Mouse (Mus musculus) right cerebral cortex, postnatal 4 days (tissue): ENCODE results near the gene Phc3.

Experiments used
- DNase-seq: peaks from one replicate; pipeline ENCODE4 v3.0.0-alpha.2; 2022

Phc3 gene

GRCm38 (mm10) chr3:30969104-30969581 lies at the start of gene Phc3:
Phc3 (minus strand) TSS chr3:30969415.
- DNase-seq: peak; percentile 95

DNA sequence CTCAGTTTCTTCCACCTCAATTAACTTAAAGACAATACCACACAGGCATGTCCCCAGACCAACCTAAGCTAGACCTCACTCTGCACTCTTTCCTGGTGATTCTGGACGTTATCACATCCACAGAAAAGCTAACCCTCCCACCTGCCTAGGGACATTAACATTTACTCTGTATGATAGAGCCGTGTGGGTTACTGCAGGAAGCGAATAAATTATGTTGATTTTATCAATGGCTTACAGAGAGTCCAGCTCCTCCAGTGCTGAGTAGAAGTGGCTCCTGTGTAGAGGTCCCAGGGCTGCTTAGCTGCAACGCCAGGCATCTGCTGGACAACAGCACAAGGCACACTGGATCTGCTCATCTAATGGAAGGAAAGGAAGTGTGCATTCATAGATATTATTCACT lies 48.4 kb upstream of the Phc3 start:
- no peak for DNase-seq

DNA sequence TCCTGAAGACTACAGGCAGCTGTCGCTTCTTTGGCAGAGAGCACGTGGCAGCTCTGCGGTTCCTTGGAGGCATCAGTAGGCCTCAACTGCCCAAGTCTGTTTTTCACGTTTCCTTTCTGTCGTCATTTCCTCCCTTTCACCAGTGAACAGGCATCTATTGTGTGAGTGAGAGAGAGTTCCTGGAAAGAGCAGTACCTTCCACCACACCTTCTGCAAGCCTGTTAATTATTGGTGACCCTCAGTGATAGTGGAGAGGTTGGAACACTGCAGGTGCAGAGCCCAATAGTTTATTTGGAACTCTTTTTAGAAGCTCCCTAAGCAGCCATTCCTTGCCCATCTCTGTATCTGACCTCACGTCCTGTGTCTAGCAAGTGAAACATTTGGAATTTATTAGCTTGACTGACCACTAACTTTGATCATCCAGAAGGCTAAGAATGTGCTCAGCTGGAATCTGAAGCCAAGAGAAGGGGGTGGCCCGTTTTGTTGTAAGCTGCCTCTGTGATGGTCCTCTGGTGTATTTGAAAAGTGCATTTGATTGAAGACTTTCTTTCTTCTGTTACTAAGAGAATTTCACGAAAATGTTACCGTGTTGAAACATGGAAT lies 47.5 kb upstream of the Phc3 start:
- no peak for DNase-seq

DNA sequence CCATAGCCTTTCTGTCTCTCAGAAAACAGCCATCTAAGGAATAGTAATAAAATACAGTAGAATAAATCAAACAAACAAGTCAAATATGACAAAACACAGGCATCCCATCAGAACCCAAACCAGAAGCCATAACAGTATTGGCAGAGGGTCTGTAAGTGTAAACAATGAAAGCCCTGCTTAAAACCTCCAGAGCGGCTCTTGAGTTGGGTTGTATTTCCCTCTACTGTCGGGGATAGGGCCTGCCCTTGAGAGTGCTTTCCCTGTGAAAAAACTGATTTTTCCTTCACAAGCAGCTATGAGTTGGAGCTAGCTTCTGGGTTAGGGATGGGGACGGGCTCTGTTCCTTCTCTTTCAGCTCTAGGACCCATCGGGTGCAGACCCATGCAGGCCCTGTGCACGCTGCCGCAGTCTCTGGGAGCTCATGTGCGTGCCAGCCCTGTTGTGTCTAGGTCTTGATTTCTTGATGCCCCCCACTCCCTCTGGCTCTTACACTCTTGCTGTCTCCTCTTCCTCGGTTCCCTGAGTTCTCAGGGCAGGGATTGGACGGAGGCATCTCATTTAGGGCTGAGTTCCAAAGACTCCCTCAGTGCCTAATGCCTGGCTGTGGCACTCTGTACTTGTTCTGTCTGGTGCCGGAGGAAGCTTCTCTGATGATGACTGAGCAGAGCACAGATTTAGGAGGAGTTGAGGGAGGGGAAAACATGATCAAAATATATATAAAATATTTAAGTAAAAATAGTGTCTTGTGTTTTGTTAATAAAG lies 46.6 kb upstream of the Phc3 start:
- no peak for DNase-seq

- DNase-seq: no peak
Observed at GRCm38 (mm10) chr3:31014374-31014773, 45.2 kb upstream of the Phc3 start.

GRCm38 (mm10) chr3:31004320-31005209 lies 35.4 kb upstream of the Phc3 start:
- no peak for DNase-seq

DNA sequence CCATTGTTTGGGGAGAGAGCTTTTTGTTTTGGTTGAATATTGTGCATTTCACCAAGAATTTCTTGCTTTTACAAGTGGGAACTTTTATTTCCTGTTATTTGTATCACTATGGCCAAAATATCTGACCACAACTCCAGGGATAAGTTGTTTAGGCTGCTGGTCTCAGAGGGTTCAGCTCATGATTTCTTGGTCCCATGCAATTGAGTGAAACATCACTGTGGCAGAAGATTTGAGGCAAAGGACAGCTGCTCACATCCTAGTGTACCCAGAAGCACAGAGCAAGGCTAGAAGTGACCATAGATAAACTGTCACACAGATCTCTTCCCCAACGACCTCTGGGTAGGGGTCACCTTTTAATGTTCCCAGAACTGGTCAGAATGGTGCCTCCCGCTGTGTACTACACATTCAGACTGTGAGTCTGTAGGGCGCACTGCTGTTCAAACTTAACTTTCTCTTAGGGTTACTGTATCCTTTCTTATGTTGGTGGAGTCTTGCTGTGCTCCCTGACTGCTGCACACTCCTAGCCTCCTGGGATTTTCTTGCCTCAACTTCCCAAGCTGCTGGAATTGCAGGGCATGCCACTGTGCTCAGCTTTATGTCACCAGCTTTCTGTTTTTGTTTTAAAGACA lies 31.9 kb upstream of the Phc3 start:
- no peak for DNase-seq

GRCm38 (mm10) chr3:31000018-31000407 lies 30.8 kb upstream of the Phc3 start:
- DNase-seq: no peak

DNA sequence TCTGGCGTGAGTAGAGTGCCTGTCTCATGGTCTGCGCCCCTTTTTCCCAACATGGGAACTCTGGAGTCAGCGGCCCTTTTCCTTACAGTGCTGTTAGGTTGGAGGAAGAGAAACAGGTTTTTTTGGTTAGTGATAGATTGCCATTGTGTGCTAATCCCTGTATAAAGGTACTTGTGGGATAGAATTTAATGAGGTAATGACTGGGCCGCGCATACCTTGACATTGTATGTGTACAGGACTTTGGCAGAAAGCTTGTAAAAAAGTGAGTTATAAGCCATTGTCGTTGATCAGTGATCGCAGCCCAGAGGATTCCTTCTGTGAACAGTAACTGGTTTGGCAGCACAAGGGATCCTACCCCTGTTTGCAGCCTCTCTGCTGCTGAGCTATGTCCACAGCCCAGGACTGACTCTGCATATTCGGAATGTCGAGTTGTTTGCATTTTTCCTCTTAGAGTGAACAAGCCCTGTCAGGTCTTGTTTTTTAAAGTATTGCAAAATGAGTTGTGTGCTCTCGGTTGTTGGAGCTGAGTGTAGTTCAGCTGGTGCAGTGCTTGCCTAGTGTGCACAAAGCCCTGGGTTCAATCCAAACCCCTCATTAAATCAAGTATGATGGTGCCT lies 30.3 kb upstream of the Phc3 start:
- no peak for DNase-seq

DNA sequence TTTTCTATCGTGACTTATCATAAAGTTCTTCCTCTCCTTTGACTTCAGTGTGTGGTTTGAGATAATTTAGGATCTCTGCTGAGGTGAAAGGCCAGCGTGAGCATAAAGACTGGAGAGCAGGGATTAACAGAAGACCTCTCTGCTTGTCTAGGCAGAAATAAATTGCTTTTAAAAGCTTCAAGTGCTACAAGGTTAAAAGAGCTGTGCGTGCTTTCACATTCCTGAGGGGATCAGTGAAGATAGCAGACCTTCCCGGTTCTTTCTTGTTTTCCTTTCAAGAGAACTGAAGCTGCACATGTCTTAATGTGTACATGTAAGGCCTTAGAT lies 27.4 kb upstream of the Phc3 start:
- DNase-seq: no peak

DNA sequence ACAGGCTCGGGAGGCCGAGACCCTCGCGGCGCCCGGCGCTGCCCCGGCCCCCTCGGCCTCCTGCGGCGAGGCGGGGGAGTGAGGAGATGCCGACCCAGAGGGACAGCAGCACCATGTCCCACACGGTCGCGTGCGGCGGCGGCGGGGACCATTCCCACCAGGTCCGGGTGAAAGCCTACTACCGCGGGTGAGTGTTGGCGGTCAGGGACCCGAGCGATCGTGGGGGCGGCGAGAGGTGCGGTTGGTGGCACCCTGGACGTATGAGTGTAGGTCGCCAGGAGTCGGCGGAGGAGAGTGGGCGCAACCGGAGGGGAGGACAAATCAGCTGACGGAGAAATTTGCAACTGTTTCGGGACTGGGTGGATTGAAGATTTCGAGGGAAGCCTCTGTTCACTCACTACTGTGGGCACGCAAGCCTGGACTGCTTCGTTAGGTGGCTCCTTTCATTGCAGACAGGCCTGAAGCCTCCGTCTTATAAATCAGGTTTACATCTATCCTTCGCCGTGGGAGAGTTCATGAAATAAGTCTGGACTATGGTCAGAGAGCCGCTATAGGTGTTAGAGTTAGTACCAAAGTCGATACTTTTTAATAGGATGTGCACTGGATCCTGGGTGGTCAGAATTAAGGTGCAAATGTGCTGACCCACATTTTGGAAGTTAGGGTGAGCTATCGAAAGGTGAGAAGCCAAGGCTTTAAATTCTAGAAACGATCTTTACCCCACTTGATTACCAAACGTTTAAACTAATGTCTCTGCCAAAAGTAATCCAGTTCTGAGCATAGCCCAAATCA lies 26.9 kb upstream of the Phc3 start:
- no peak for DNase-seq

DNA sequence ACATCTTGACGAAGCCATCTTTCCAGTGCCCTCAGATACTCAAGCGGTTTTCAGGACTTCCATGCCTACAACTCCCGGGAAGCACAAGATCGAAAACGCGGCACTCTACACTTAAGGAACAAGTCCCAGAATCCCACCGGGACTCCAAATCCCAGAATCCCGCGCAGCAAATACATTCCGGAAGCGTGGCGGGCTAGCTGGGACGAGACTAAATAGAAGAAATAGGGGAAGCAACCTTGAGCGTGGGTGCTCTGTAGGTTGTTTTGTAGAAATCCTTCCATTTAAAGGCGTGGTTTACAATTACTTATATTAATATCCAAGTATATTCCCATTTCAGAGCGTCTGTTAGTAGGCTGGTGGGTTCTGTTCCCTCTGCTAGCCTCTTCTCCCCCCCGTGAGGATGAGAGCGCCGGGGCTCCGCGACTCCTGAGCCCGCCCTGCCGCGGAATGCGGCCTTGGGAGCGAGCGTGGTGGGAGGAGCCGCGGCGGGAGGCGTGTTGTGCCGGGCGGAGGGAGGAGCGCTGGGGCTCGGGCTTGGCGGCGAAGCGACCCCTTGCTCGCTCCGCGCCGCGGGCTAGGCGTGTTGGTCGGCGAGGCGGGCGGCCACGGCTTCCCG lies 26.2 kb upstream of the Phc3 start, which contains the start of gene Prkci:
TSS of gene Prkci (plus strand) at position 465 of the 616 bp plus-strand sequence.
- DNase-seq: peak; percentile 89

GRCm38 (mm10) chr3:30994859-30995258 lies 25.6 kb upstream of the Phc3 start:
- no peak for DNase-seq

DNA sequence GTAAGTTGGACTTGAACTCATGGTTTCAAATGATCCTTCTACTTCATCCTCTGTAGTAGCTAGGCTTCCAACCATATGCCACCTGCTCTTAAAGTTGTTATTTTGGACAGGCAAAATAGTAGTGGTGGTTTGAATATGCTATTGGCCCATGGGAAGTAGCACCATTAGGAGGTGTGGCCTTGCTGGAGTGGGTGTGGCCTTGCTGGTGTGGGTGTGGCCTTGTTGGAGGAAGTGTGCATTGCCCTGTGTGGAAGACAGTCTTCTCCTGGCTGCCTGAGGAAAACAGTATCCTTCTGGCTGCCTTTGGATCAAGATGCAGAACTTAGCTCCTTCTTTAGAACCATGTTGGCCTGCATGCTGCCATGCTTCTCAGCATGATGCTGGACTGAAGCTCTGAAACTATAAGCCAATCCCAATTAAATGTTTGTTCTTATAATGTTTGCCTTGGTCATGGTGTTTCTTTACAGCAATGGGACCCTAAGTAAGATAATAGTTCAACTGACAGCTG lies 23.9 kb upstream of the Phc3 start:
- DNase-seq: no peak

DNA sequence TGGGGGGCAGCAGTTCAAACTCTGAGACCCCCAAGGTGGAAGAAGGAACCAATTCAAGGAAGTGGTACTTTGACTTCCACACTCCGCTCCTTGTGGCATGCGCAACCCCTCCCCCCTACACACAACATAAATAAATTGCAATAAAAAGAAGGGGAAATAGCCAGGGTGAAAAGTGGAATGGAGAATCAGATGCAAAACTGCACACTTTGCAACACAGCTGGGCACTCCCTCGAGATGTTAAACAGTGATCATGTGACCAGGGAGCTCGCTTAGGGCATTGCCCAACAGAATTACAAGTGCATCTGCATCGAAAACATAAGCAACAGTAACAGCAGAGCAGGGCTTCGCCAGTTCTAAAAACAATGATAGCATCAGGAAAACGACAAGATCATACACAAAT lies 22.9 kb upstream of the Phc3 start:
- DNase-seq: no peak

- DNase-seq: no peak
Observed at GRCm38 (mm10) chr3:30987396-30988318, 18.4 kb upstream of the Phc3 start.

- no peak for DNase-seq
Observed at GRCm38 (mm10) chr3:30982924-30983536, 13.8 kb upstream of the Phc3 start.

DNA sequence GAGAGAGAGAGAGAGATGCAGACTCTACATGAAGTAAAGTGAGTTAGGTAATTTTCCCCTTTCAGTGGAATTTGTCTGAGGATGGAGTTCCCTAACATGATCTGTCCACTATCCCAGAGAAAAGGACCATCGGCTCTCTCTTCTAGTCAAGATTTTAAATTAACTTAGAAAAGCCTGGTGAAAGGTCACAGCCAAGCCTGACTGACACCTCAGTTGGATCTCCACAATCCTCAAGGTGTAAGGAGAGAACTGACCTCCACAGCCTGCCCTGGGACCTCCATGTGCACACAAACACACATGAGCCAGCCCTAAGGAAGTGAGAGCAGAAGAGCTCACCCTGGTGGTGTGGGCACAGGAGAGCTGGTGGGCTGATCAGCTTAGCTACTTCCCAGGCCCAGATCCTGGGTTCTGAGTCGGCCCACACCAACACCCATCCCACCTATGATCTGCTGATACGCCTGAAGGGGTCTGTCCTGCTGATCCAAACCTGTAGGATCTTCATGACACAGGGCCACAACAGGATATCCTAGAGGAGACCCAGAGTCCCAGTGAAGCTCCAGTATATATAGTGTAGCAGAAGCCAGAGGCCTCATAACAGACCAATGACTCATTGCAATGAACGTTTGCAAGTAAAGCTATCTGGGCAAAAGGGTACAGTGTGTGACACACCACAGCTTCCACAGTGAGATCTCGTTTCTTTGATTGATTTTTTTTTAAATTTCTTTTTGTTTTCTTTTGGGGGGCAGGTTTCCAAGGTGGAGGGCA lies 12.6 kb upstream of the Phc3 start:
- no peak for DNase-seq
